Mouse (Mus musculus) ES-E14 (cell line): ENCODE data around the gene Fastkd5.

Experiments
- HCFC1 ChIP-seq: IDR thresholded peaks from 2 replicates; pipeline ENCODE4 v1.6.1; 2012; ENCODE audit warnings: low read length, inconsistent platforms, borderline replicate concordance; ENCODE audit not compliant: insufficient read depth
- MAFK ChIP-seq: IDR thresholded peaks from 2 replicates; pipeline ENCODE4 v1.6.1; 2014; ENCODE audit warnings: mild to moderate bottlenecking, low read depth, low read length, inconsistent platforms; ENCODE audit not compliant: insufficient read depth
- ZNF384 ChIP-seq: IDR thresholded peaks from 2 replicates; pipeline ENCODE4 v1.6.1; 2012; ENCODE audit warnings: low read depth, low read length, inconsistent platforms

GRCm38 (mm10) chr2:130618972-130619371 is 10.9 kb downstream of the Fastkd5 start:
- TF ChIP-seq MAFK (no peak), HCFC1 (no peak), ZNF384 (no peak)
